Mouse (Mus musculus) c-Kit-positive CD71-positive TER-119-negative erythroid progenitor cells, embryonic 14.5 days (primary cell): Measurements from ENCODE around the gene Ano2.

Experiments
- DNase-seq: peaks from one replicate; pipeline ENCODE4 v3.0.0-alpha.2; 2013; ENCODE audit warnings: low read depth

Gene Ano2

GRCm38 (mm10) chr6:126053136-126053535 is 362.9 kb downstream of the Ano2 start:
- DNase-seq = no peak

DNA sequence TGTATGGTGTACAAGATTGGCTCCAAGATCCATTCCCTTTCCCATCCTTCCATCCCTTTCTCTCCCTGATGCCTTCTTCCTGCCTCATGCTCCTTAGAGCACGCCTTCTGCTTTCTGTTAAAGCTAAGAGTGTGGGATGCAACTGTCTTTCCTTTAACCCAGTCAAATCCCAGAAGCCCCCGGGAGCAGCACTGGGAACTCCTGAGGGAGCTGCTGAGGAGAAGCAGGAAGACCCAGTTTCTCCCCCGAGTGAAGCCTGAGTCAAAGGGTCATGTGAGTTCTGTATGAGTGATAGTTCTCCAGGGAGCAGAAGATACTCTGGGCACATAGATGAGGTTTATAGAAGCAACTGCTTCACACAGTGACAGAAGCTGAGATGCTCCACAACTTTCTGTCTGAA is 367.5 kb downstream of the Ano2 start:
- DNase-seq = no peak

DNA sequence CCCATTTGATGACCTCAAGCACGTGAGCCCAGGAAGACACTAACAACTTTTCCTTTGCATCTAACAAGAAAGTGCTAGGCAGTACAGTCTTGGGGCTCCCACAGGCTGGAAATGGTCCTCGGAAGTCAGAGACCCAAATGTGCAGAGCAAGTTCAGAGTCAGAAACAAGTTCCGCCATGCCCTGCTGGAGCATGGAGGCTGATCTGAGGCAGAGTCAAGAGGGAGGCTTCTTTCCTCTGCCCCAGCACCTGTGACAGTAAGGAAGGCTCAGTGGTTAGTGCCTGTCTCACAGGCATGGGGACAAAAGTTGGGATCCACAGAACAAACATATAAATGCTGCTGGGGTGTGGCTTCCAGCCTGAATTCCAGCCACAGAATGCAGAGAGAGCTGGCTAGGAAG is 390.3 kb downstream of the Ano2 start:
- DNase-seq = no peak

GRCm38 (mm10) chr6:126086321-126086950 is 396.2 kb downstream of the Ano2 start:
- DNase-seq = no peak

GRCm38 (mm10) chr6:126088489-126089265 is 398.5 kb downstream of the Ano2 start:
- DNase-seq = no peak
